Mouse (Mus musculus): ENCODE data around the gene Tenm2.

DNA sequence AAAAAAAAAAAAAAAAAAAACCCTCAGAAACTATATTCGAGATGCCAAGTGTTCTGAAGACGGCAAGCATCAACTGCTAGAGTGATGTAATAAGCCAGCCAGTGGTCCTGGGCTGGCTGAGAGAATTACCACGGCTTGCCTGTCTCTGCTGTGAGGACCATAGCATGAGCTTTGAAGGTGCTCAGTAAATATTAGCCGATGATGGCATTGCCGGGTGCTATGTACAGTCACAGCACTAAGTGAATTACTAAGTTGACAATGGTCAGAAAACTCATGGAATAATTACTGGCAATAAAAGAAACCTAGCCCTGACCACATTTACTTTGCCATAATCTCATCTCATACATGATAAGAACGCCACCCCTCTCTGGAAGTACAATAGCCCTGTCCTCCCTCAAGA lies 549.5 kb downstream of the Tenm2 start:
- TF ChIP-seq CTCF (IDR thresholded peaks at IDR 0.05; ENCODE audit: low read depth, low read length) = no peak
- TF ChIP-seq POLR2A (IDR thresholded peaks at IDR 0.05; ENCODE audit: borderline replicate concordance, low read depth, low read length) = no peak

Data from bone marrow macrophage, adult 2 months (primary cell).